Mouse (Mus musculus) C2C12 (cell line): ENCODE results near the gene Ppara.

Source experiments
- CTCF ChIP-seq: IDR thresholded peaks from one replicate; pipeline ENCODE4 v1.5.1; 2011; ENCODE audit not compliant: control insufficient read depth, insufficient read depth, insufficient read length
- FOSL1 ChIP-seq: IDR thresholded peaks from one replicate; pipeline ENCODE4 v1.8.0; 2011; ENCODE audit warnings: mild to moderate bottlenecking, low read length; ENCODE audit not compliant: poor library complexity, insufficient read depth, severe bottlenecking
- MYOD1 ChIP-seq: IDR thresholded peaks from one replicate; pipeline ENCODE4 v1.6.1; 2011; ENCODE audit warnings: low read depth; ENCODE audit not compliant: control insufficient read depth, insufficient read length
- MYOG ChIP-seq: IDR thresholded peaks from one replicate; pipeline ENCODE4 v1.6.1; 2011; ENCODE audit not compliant: control insufficient read depth, insufficient read length; ENCODE audit errors: extremely low read depth
- USF1 ChIP-seq: IDR thresholded peaks from one replicate; pipeline ENCODE4 v1.6.1; 2011; ENCODE audit warnings: low read depth, mild to moderate bottlenecking, control low read depth, moderate library complexity

GRCm38 (mm10) chr15:85808434-85808833 is 73.7 kb downstream of the Ppara start:
- TF ChIP-seq CTCF = no peak
- no peak for TF ChIP-seq USF1
- no peak for TF ChIP-seq MYOD1
- TF ChIP-seq FOSL1 = no peak
- TF ChIP-seq MYOG = no peak
